Mouse (Mus musculus): ENCODE results near the gene Noa1. TPM values are rescaled to one million over a fixed set of nuclear protein-coding genes. Genes with fewer than 3 reads are reported as not detected.

The Noa1 gene
- polyA plus RNA-seq, 1 experiment from 2014 or later = 37.2 TPM

DNA sequence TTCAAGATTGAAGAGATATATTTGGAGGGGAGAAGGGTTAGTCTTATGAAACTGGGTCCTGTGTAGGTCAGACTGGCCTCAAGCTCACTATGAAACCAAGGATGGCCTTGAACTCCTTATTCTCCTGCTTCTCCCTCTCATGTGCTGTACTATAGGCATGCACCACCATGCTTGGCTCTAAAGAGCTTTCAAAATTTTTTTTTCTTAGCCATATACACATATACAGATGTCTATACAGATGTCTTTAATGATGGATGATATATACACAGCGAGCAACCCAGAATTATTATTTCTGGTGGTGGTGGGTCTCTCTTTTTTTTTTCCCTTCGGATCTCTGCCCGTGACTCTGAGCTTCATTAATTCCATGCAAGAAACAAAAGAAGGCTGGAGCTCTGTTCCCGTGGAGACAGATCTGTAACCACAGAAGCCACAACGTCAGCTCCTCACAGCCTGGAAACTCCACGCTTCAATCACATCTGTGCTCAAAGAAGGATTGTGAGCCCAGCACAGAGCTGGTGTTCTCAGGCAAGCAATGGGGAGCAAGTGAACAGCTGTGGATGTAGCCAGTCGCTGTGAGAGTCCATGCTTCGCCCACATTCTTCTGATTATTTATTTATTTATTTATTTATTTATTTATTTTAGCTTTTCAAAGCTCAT is 65.4 kb downstream of the Noa1 start:
- Histone ChIP-seq H3K36me3 (no peaks in the 10 kb centered on the region), H3K4me1 (peaks cover 32% of the 10 kb centered on the region), H3K9me3 (replicated peaks) (no peaks in the 10 kb centered on the region), H3K27ac (replicated peaks) (no peak overlapping the region), H3K27me3 (ENCODE audit: low read depth, poor library complexity, severe bottlenecking) (no peaks in the 10 kb centered on the region), H3K4me3 (no peak overlapping the region)
- WGBS = 44% methylated on average over 8 of the region's 8 CpGs
- DNase-seq (ENCODE audit: low spot score) = peak; percentile 26

Small RNA genes within 50 kb of the gene (microRNA-seq; reads per million reads assigned to microRNA genes)
- gene Mir5098 = 0.90 reads per million

Other genes starting within 250 kb of the Noa1 start
- gene Hopx, start 195.0 kb downstream of the Noa1 start, polyA plus RNA-seq (2016; fragmentation: Nextera tagmentation; extraction: Ambion mirVana) = 0.14 TPM in 1 of 2 replicates, not detected in the other
- gene Spink2, start 98.6 kb downstream of the Noa1 start, polyA plus RNA-seq (2016; fragmentation: Nextera tagmentation; extraction: Ambion mirVana) = 0.53 and 0.86 TPM in 2 replicates
- 17.8 and 19.5 TPM in 2 replicates for gene Rest, start 44.6 kb downstream of the Noa1 start, polyA plus RNA-seq (2016; fragmentation: Nextera tagmentation; extraction: Ambion mirVana)
- 97.2 and 100 TPM in 2 replicates for gene Polr2b, start 63 bp upstream of the Noa1 start, polyA plus RNA-seq (2016; fragmentation: Nextera tagmentation; extraction: Ambion mirVana)
- gene Igfbp7, start 98.0 kb upstream of the Noa1 start, polyA plus RNA-seq (2016; fragmentation: Nextera tagmentation; extraction: Ambion mirVana) = 10.4 and 16.3 TPM in 2 replicates